Mouse (Mus musculus) olfactory bulb, adult 2 months (tissue): ENCODE results near the gene Zfp51. TPM values are rescaled to one million over a fixed set of nuclear protein-coding genes. Genes with fewer than 3 reads are reported as not detected.

ENCODE experiments used
- H3K27ac ChIP-seq: fragments of 200-500 bp; 2 replicates; pipeline ENCODE4 v1.5.1; 2012; ENCODE audit warnings: low read depth, low read length; ENCODE audit not compliant: insufficient read depth
- H3K4me1 ChIP-seq: fragments of 200-500 bp; 2 replicates; pipeline ENCODE4 v1.6.1; 2012; ENCODE audit warnings: low read length; ENCODE audit not compliant: control insufficient read depth, insufficient read depth
- H3K4me3 ChIP-seq: fragments of 200-500 bp; 2 replicates; pipeline ENCODE4 v1.5.1; 2012; ENCODE audit warnings: mild to moderate bottlenecking, low read depth, low read length, moderate library complexity; ENCODE audit not compliant: insufficient read depth
- CTCF ChIP-seq: fragments of 200-500 bp; IDR thresholded peaks from 2 replicates; pipeline ENCODE4 v1.5.1; 2012; ENCODE audit warnings: low read depth, mild to moderate bottlenecking, low read length, moderate library complexity; ENCODE audit not compliant: insufficient read depth
- POLR2A ChIP-seq: fragments of 200-500 bp; IDR thresholded peaks from 2 replicates; pipeline ENCODE4 v1.6.1; 2012; ENCODE audit warnings: mild to moderate bottlenecking, low read depth, low read length, moderate library complexity; ENCODE audit not compliant: insufficient read depth
- WGBS: fragments of 180-500 bp; shearing (Covaris S2); methylation state at CpG from one replicate; pipeline ENCODE4 v1.1.7; 2018; 5-methylcytosine and 5-hydroxymethylcytosine counted together
- polyA plus RNA-seq: library from polyadenylated mRNA; stranded (reverse); fragments of >200 nt; gene quantifications from 2 replicates; pipeline ENCODE4 v1.2.4, GENCODE M21; 2012; ENCODE audit warnings: low replicate concordance; ENCODE audit not compliant: missing spikeins, insufficient read depth, insufficient read length

Zfp51 gene
- polyA plus RNA-seq, 1 experiment: not detected

DNA sequence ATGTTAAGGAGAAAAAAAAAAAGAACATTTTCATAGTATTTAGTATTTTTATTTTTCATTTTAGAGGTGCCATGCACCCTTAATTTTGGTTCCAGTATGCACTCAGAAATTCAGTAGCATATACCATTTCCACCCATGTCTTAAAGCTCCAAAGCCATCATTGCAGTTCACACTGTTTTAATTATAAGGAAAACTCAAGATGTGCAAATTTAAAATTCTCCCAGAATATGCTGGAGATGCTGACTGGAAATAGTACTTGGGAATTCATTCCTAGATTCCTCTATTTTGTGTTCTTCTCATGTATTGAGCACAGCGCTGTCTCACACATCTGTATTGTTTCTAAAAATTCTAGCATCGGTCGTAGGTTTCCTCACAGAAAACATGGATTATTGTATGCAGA, 56.1 kb downstream of the Zfp51 start:
- no peak for TF ChIP-seq CTCF
- no peak for TF ChIP-seq POLR2A
- Histone ChIP-seq H3K27ac (no peak overlapping the region), H3K4me1 (no peaks in the 10 kb centered on the region), H3K4me3 (no peak overlapping the region)
- 96% methylated on average over 3 of the region's 3 CpGs for WGBS

DNA sequence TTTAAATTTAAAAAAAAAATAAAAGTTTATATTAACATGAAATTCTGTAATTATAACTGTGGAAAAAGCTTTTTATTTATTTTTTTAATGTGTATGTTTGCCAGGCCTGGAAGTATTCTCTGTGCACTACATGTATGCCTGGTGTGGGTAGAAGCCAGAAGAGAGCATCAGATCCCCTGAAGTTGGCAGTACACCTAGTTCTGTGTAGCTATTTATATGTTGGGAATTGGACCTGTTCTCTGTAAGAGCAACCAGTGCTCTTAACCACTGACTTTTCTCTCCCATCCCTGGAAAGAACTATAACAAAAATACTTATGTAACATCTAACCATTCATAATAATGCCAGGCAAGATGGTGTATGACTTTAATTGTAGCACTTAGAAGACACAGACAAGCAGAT, 59.6 kb downstream of the Zfp51 start:
- Histone ChIP-seq H3K4me1 (no peaks in the 10 kb centered on the region), H3K27ac (no peak overlapping the region), H3K4me3 (no peak overlapping the region)
- TF ChIP-seq CTCF (no peak), POLR2A (no peak)

Other genes with a start within 250 kb of the Zfp51 start
- not detected in 2 replicates for gene Vmn1r234, start 224.3 kb upstream of the Zfp51 start, polyA plus RNA-seq
- gene Vmn1r235, start 194.0 kb upstream of the Zfp51 start, polyA plus RNA-seq: not detected in 2 replicates
- gene Vmn1r236, start 167.4 kb upstream of the Zfp51 start, polyA plus RNA-seq: not detected in 2 replicates
- not detected in 2 replicates for gene Vmn1r237, start 138.5 kb upstream of the Zfp51 start, polyA plus RNA-seq
- not detected in 2 replicates for gene Zfp677, start 66.6 kb upstream of the Zfp51 start, polyA plus RNA-seq
- not detected in 2 replicates for gene Zfp54, start 27.1 kb upstream of the Zfp51 start, polyA plus RNA-seq
- not detected in 2 replicates for gene Zfp53, start 38.6 kb downstream of the Zfp51 start, polyA plus RNA-seq
- not detected in 2 replicates for gene Zfp52, start 85.2 kb downstream of the Zfp51 start, polyA plus RNA-seq
- gene Zfp948, start 116.6 kb downstream of the Zfp51 start, polyA plus RNA-seq: not detected in 2 replicates
- not detected in 2 replicates for gene Zfp983, start 200.2 kb downstream of the Zfp51 start, polyA plus RNA-seq
- not detected in 2 replicates for gene Gm10226, start 241.5 kb downstream of the Zfp51 start, polyA plus RNA-seq